Comparison of ENCODE assay signal across 16 mouse cellular contexts in genomic region chr12:27838384-27838783, GRCm38 (mm10).
"Had no signal": no experiment of that assay in that cellular context is flagged by ENCODE, and none has a peak within 500 bp of the region (broad histone marks: within the 10 kb centered on the region; RNA-seq: fewer than 3 reads in every experiment).

No protein-coding gene starts in this region.

- H3K36me3 ChIP-seq: kidney, embryonic 15.5 days; limb, embryonic 10.5 days; liver, embryonic 15.5 days; midbrain, embryonic 15.5 days; neural tube, embryonic 12.5 days had no signal

- H3K4me3 ChIP-seq: kidney, embryonic 15.5 days; left cerebral cortex, adult 2 months; limb, embryonic 10.5 days; liver, embryonic 15.5 days; megakaryocyte, embryonic 14.5 days; midbrain, embryonic 15.5 days; neural tube, embryonic 12.5 days had no signal

- H3K27me3 ChIP-seq: kidney, embryonic 15.5 days; liver, embryonic 15.5 days; megakaryocyte, embryonic 14.5 days; midbrain, embryonic 15.5 days; neural tube, embryonic 12.5 days had no signal

- H3K9me3 ChIP-seq: kidney, embryonic 15.5 days; limb, embryonic 10.5 days; liver, embryonic 15.5 days; megakaryocyte, embryonic 14.5 days; midbrain, embryonic 15.5 days; neural tube, embryonic 12.5 days had no signal

- H3K4me1 ChIP-seq: kidney, embryonic 15.5 days; limb, embryonic 10.5 days; liver, embryonic 15.5 days; megakaryocyte, embryonic 14.5 days; midbrain, embryonic 15.5 days; neural tube, embryonic 12.5 days had no signal

- DNase-seq: kidney, adult 2 months; kidney, postnatal 14 days; lung, adult 2 months; thymus, adult 18-20 months; thymus, postnatal 25 days had no signal

- H3K27ac ChIP-seq: kidney, embryonic 15.5 days; left cerebral cortex, adult 2 months; limb, embryonic 10.5 days; liver, embryonic 15.5 days; macrophage; midbrain, embryonic 15.5 days; neural tube, embryonic 12.5 days had no signal

- ATAC-seq: lung, postnatal 0 days; midbrain, embryonic 15.5 days had no signal

- H3K9ac ChIP-seq: kidney, embryonic 15.5 days; liver, embryonic 15.5 days; midbrain, embryonic 15.5 days; neural tube, embryonic 12.5 days had no signal

- H3K4me2 ChIP-seq: kidney, embryonic 15.5 days; liver, embryonic 11.5 days; liver, embryonic 15.5 days; midbrain, embryonic 11.5 days; midbrain, embryonic 15.5 days; neural tube, embryonic 12.5 days had no signal
